Mouse (Mus musculus): ENCODE measurements around the gene Phc2.

Phc2 gene

GRCm38 (mm10) chr4:128716731-128717130, 62.2 kb downstream of the Phc2 start:
- no peak for DNase-seq (ENCODE audit: low spot score in 2 of 2)

GRCm38 (mm10) chr4:128720110-128720509, 65.6 kb downstream of the Phc2 start:
- DNase-seq (ENCODE audit: low spot score in 2 of 2), result no peak

GRCm38 (mm10) chr4:128721061-128721648, 66.7 kb downstream of the Phc2 start:
- no peak for DNase-seq (ENCODE audit: low spot score in 2 of 2)

GRCm38 (mm10) chr4:128721761-128722160, 67.3 kb downstream of the Phc2 start:
- no peak for DNase-seq (ENCODE audit: low spot score in 2 of 2)

GRCm38 (mm10) chr4:128722932-128723331, 68.4 kb downstream of the Phc2 start:
- DNase-seq (ENCODE audit: low spot score in 2 of 2), result no peak

GRCm38 (mm10) chr4:128723431-128723830, 68.9 kb downstream of the Phc2 start:
- no peak for DNase-seq (ENCODE audit: low spot score in 2 of 2)

- DNase-seq (ENCODE audit: low spot score in 2 of 2), result no peak
Observed at GRCm38 (mm10) chr4:128724059-128724458, 69.6 kb downstream of the Phc2 start.

- peak; percentile 71 to 81 for DNase-seq (ENCODE audit: low spot score in 2 of 2)
Observed at GRCm38 (mm10) chr4:128727019-128727720, 72.7 kb downstream of the Phc2 start.

GRCm38 (mm10) chr4:128727721-128728430, 73.4 kb downstream of the Phc2 start:
- no peak for DNase-seq (ENCODE audit: low spot score in 2 of 2)

GRCm38 (mm10) chr4:128728431-128728851, 73.9 kb downstream of the Phc2 start:
- no peak for DNase-seq (ENCODE audit: low spot score in 2 of 2)

GRCm38 (mm10) chr4:128729033-128729708, 74.7 kb downstream of the Phc2 start:
- DNase-seq (ENCODE audit: low spot score in 2 of 2), result no peak

- no peak for DNase-seq (ENCODE audit: low spot score in 2 of 2)
Observed at GRCm38 (mm10) chr4:128729709-128730037, 75.2 kb downstream of the Phc2 start.

- no peak for DNase-seq (ENCODE audit: low spot score in 2 of 2)
Observed at GRCm38 (mm10) chr4:128730271-128730670, 75.8 kb downstream of the Phc2 start.

GRCm38 (mm10) chr4:128732794-128733193, 78.3 kb downstream of the Phc2 start:
- no peak for DNase-seq (ENCODE audit: low spot score in 2 of 2)

- no peak for DNase-seq (ENCODE audit: low spot score in 2 of 2)
Observed at GRCm38 (mm10) chr4:128733496-128733895, 79.0 kb downstream of the Phc2 start.

GRCm38 (mm10) chr4:128734217-128734616, 79.7 kb downstream of the Phc2 start:
- peak in 1 of 2 experiments; percentile 73 for DNase-seq (ENCODE audit: low spot score in 2 of 2)

- no peak for DNase-seq (ENCODE audit: low spot score in 2 of 2)
Observed at GRCm38 (mm10) chr4:128734721-128735671, 80.5 kb downstream of the Phc2 start.

GRCm38 (mm10) chr4:128737137-128737589, 82.7 kb downstream of the Phc2 start:
- no peak for DNase-seq (ENCODE audit: low spot score in 2 of 2)

- DNase-seq (ENCODE audit: low spot score in 2 of 2), result no peak
Observed at GRCm38 (mm10) chr4:128737825-128738610, 83.5 kb downstream of the Phc2 start.

GRCm38 (mm10) chr4:128740878-128741277, 86.4 kb downstream of the Phc2 start:
- DNase-seq (ENCODE audit: low spot score in 2 of 2), result no peak

All from frontal cortex, postnatal 10 days (tissue).